ENCODE assay signal across 9 mouse cellular contexts in the genomic region with DNA sequence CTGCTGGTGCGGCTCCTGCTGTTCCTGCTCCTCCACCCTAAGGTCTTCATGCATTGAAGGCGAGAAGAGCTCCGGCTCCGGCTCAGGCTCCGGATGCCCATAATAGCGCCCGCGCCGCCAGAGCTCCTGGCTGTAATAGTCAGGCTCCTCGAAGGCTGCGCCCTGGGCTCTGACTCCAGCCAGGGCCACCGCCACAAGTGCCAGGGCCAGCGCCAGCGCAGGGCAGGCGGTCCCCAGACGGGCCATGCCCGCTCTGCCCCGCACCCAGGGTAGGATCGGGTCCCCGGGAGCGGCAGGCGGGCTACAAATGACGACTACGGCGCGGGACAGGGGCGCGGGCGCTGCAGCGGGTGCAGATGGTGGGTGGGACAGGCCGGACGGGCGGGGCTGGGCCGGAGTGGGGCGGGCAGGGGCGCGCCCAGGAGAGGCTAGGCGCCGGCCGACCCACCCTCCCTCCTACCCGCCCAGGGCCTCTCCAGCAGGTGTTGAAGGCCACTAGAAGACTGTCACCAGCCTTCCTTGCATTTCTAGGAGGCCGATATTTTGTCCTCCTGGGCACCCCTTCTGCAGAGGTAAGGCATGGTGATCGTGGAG. TPM values are rescaled to one million over a fixed set of nuclear protein-coding genes. Genes with fewer than 3 reads are reported as not detected.
A peak's percentile ranks its signal among the peaks of the same experiment; 100 is the strongest.
DNase-seq lines count a peak whose midpoint lies in the region; ATAC-seq lines count a peak whose summit lies in the region.
"Had no signal": no experiment of that assay in that cellular context is flagged by ENCODE, and none has a peak within 500 bp of the region (broad histone marks: within the 10 kb centered on the region; RNA-seq: fewer than 3 reads in every experiment).

Cpxm2 (minus strand) TSS at position 372 of the 594 bp plus-strand sequence.

- H3K4me3 ChIP-seq in limb, embryonic 13.5 days = peak within 1 kb of the TSS; percentile 53

- intact Hi-C loops in gastrocnemius, postnatal 14 days (cut with DNase I; ENCODE audit: low total_unique reads) = loop anchor here (10.0 kb wide), 1 partner anchor 60 kb away; no protein-coding TSS in a partner anchor

- no peak within 1 kb of the TSS; the same call in 1 of the 2 replicates for H3K27ac ChIP-seq in limb, embryonic 13.5 days

- no peaks in the 10 kb centered on the region for H3K36me3 ChIP-seq in limb, embryonic 13.5 days

- DNase-seq in kidney, postnatal 10 days = peak; percentile 9
- DNase-seq in kidney, adult 8-10 months = no peak
- DNase-seq in adrenal gland, postnatal 14 days = peak; percentile 33
- peak; percentile 17 for DNase-seq in gastrocnemius, postnatal 14 days
- DNase-seq in spleen, adult 18-20 months = no peak
- DNase-seq in thymus, postnatal 36 days = no peak
- DNase-seq in spleen, adult 12 weeks (ENCODE audit: low spot score) = no peak

- peak within 1 kb of the TSS; percentile 85 for H3K4me2 ChIP-seq in limb, embryonic 13.5 days (replicated peaks)

- H3K9ac ChIP-seq in limb, embryonic 13.5 days = peak within 1 kb of the TSS; percentile 69

- no peaks in the 10 kb centered on the region for H3K9me3 ChIP-seq in limb, embryonic 13.5 days

- ATAC-seq in limb, embryonic 13.5 days (ENCODE audit: low FRiP score, low read depth) = peak; percentile 40; the same call in 1 of the 2 replicates

- peaks cover 54% of the 10 kb centered on the region for H3K27me3 ChIP-seq in limb, embryonic 13.5 days

- 3% methylated on average over 42 of the region's 43 CpGs for WGBS in limb, embryonic 13.5 days

- H3K4me1 ChIP-seq in limb, embryonic 13.5 days = peaks cover 16% of the 10 kb centered on the region

RNA-seq across cellular contexts. Expression of gene Cpxm2, which starts in this region (rescaled TPM):
- total RNA-seq in adrenal gland, postnatal 14 days (2021) = 4.9 and 5.2 TPM in 2 replicates
- 10 to 100 TPM; 12.7 to 13.3 TPM for total RNA-seq in gastrocnemius, postnatal 14 days (2021)
- polyA plus RNA-seq in limb, embryonic 13.5 days (2015; fragmentation: Nextera tagmentation; extraction: Ambion mirVana) = 14.0 and 16.7 TPM in 2 replicates
- total RNA-seq: MEL had no signal

Comparison
In these comparisons a context has a peak if more than half of its experiments do, and no peak if none do; other contexts are left out.
1. DNase-seq: peak in kidney, postnatal 10 days (single experiment), adrenal gland, postnatal 14 days (single experiment) and gastrocnemius, postnatal 14 days (single experiment); none in kidney, adult 8-10 months (0 of 2), spleen, adult 18-20 months (0 of 2), thymus, postnatal 36 days (0 of 2) and spleen, adult 12 weeks (single experiment).